Mouse (Mus musculus) heart, embryonic 13.5 days (tissue): ENCODE results near the gene Gbp3. TPM values are rescaled to one million over a fixed set of nuclear protein-coding genes. Genes with fewer than 3 reads are reported as not detected.
"Not testable (repeated sequence)": the region's sequence is repeated elsewhere in the genome, so short reads cannot be mapped to it uniquely, and the experiment has no call there.

ENCODE experiments used
- ATAC-seq: fragments of 200-750 bp; cut with Nextera tagmentation; 2 replicates; pipeline ENCODE4 v1.8.0; 2017; ENCODE audit warnings: moderate TSS enrichment; ENCODE audit not compliant: insufficient number of reproducible peaks, low FRiP score, low TSS enrichment; ENCODE audit errors: extremely low read depth
- H3K27ac ChIP-seq: fragments of 300-500 bp; sonication (generic); replicated peaks from 2 replicates; pipeline ENCODE4 v1.5.1; 2015; ENCODE audit warnings: moderate library complexity, mild to moderate bottlenecking, inconsistent platforms
- H3K27me3 ChIP-seq: fragments of 300-500 bp; sonication (generic); replicated peaks from 2 replicates; pipeline ENCODE4 v1.6.1; 2015; ENCODE audit warnings: mild to moderate bottlenecking, inconsistent platforms
- H3K36me3 ChIP-seq: fragments of 300-500 bp; sonication (generic); 2 replicates; pipeline ENCODE4 v1.6.1; 2015; ENCODE audit warnings: mild to moderate bottlenecking, inconsistent platforms
- H3K4me1 ChIP-seq: fragments of 300-500 bp; sonication (generic); 2 replicates; pipeline ENCODE4 v1.6.1; 2015; ENCODE audit warnings: inconsistent platforms
- H3K4me2 ChIP-seq: fragments of 300-500 bp; sonication (generic); 2 replicates; pipeline ENCODE4 v1.6.1; 2015; ENCODE audit warnings: inconsistent platforms, mild to moderate bottlenecking, moderate library complexity
- H3K4me3 ChIP-seq: fragments of 300-500 bp; sonication (generic); 2 replicates; pipeline ENCODE4 v1.5.1; 2015; ENCODE audit warnings: moderate library complexity, mild to moderate bottlenecking, inconsistent platforms
- H3K9ac ChIP-seq: fragments of 300-500 bp; sonication (generic); 2 replicates; pipeline ENCODE4 v1.6.1; 2015; ENCODE audit warnings: inconsistent platforms, mild to moderate bottlenecking, moderate library complexity
- H3K9me3 ChIP-seq: fragments of 300-500 bp; sonication (generic); 2 replicates; pipeline ENCODE4 v1.6.1; 2016; ENCODE audit warnings: inconsistent platforms
- WGBS: fragments of 180-500 bp; shearing (Covaris S2); methylation state at CpG from one replicate; pipeline ENCODE4 v1.1.7; 2015; ENCODE audit warnings: mixed read lengths; 5-methylcytosine and 5-hydroxymethylcytosine counted together
- polyA plus RNA-seq: library from polyadenylated mRNA; unstranded; fragments of >200 nt; fragmentation: Nextera tagmentation; extraction: Ambion mirVana; gene quantifications from 2 replicates; pipeline ENCODE4 v1.2.1, GENCODE M21; 2015

Gbp3 gene
- polyA plus RNA-seq, 1 experiment from 2014 or later: 2.2 TPM

GRCm38 (mm10) chr3:142554601-142555000 lies 5.2 kb upstream of the Gbp3 start:
- no peak overlapping the region for H3K9ac ChIP-seq
- WGBS: 59% methylated on average over 1 of the region's 1 CpGs
- no peak overlapping the region for H3K4me3 ChIP-seq
- H3K4me2 ChIP-seq: no peak overlapping the region
- ATAC-seq: no peak
- H3K36me3 ChIP-seq: no peaks in the 10 kb centered on the region
- no peak overlapping the region for H3K27ac ChIP-seq
- H3K9me3 ChIP-seq: no peaks in the 10 kb centered on the region
- peaks cover 2% of the 10 kb centered on the region; the same call in 1 of the 2 replicates for H3K4me1 ChIP-seq
- no peaks in the 10 kb centered on the region for H3K27me3 ChIP-seq

DNA sequence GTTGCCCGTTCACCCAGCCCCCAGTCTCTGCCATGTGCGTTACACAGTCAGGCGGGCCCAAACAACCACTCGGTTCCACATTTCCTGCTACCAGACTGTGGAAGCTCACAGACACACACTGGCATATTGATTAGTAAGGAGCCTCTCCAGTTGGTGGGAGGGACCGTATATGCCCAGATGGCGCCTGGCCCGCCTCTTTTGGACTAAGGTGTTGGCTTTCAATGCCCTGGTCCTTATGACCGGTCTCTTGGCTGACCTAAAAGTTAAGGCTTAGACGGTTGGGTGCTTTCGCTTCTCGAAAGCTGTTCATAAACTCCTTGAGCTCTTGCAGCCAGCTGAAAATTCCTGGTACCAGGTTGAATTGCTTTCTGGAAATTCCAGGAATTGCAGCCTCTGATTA lies 4.2 kb upstream of the Gbp3 start:
- ATAC-seq: no peak
- no peak overlapping the region for H3K4me3 ChIP-seq
- H3K9ac ChIP-seq: no peak overlapping the region
- 78% methylated on average over 11 of the region's 11 CpGs for WGBS
- H3K4me2 ChIP-seq: no peak overlapping the region
- no peaks in the 10 kb centered on the region for H3K27me3 ChIP-seq
- H3K36me3 ChIP-seq: no peaks in the 10 kb centered on the region
- H3K4me1 ChIP-seq: peaks cover 8% of the 10 kb centered on the region
- no peaks in the 10 kb centered on the region for H3K9me3 ChIP-seq
- H3K27ac ChIP-seq: no peak overlapping the region

DNA sequence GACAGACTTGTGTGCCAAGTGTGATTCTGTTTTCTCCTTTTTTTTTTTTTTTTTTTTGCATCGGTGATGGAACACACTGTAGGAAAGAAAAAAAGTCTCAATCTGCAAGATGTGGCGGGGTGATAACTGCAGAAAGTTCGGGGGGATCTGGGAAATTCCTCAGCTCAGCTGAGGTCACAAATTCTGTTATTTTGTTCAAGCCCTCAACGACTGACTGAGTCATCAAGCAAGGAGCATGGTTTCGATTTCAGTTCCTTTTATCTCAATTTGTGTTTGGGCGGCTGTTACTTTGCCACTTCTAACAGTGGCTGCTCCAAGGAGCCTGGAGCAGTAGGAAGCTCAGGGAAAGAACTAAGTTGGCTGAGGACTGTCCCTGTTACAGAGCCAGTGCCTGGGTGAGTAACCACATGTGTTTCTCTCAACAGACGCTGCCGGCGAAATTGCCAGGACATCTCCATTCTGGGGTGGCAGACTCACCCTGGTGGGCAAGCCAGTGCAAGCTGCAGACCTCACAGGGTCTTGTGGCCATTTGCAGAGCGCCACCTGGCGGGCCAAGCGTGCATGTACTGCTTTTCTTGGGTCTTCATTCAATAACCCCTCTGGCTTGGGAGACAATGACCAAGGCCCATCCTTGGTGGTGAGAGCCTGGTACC lies 596 bp downstream of the Gbp3 start:
- H3K4me1 ChIP-seq: peaks cover 8% of the 10 kb centered on the region
- peak overlapping the region; percentile 45 for H3K27ac ChIP-seq
- H3K4me3 ChIP-seq: peak overlapping the region; percentile 57
- no peaks in the 10 kb centered on the region for H3K36me3 ChIP-seq
- peak overlapping the region; percentile 71 for H3K4me2 ChIP-seq
- no peaks in the 10 kb centered on the region for H3K27me3 ChIP-seq
- no peaks in the 10 kb centered on the region for H3K9me3 ChIP-seq
- no peak for ATAC-seq
- 10% methylated on average over 12 of the region's 12 CpGs for WGBS
- peak overlapping the region; percentile 72 for H3K9ac ChIP-seq

DNA sequence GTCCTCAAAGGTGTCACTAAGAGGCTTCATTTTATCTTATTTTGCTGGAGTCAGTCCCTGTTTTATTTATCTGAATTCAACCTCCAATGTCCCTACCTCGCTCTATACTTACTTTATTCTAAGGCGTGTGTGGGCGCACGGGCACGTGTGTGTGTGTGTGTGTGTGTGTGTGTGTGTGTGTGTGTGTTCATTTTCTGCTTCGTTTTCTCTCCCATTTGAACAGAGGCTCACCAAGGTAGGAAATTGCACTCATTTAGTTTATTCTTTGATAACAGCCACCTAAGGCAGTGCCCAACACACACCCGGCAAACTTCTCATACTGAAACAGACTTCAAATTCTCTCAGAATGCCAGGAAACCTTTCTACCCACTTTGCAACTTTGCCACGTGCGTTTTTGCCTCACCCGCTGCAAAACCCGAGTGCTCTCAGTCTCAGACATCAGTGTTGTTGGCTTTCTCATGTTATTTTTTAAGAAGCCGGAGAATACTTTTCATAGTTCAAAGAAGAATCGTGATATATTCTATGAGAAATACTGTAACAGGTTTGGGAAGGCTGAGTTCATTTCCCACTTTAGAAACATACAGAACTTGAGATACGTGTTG lies 1.3 kb downstream of the Gbp3 start:
- Histone ChIP-seq H3K36me3 (no peaks in the 10 kb centered on the region), H3K4me2 (peak overlapping the region; percentile 71), H3K4me1 (peaks cover 8% of the 10 kb centered on the region), H3K9me3 (no peaks in the 10 kb centered on the region), H3K9ac (no peak overlapping the region), H3K27me3 (no peaks in the 10 kb centered on the region), H3K27ac (no peak overlapping the region), H3K4me3 (no peak overlapping the region)
- no peak for ATAC-seq
- 77% methylated on average over 14 of the region's 14 CpGs for WGBS

DNA sequence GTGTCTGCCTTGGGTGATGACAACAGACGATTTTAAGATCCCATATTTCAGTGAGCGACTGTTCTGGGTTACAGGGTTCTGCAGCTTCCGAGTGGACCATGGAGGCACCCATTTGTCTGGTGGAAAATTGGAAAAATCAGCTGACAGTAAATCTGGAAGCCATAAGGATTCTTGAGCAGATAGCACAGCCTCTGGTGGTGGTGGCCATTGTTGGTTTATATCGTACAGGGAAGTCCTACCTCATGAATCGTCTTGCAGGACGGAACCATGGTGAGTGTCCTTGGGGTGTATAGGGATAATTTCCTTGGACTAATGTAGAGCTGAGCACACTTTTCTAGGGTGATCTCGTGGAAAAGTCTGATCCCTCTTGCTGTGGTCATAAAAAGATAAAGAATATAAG lies 1.8 kb downstream of the Gbp3 start:
- H3K9me3 ChIP-seq: no peaks in the 10 kb centered on the region
- H3K4me2 ChIP-seq: no peak overlapping the region
- no peaks in the 10 kb centered on the region for H3K36me3 ChIP-seq
- H3K9ac ChIP-seq: no peak overlapping the region
- H3K27me3 ChIP-seq: no peaks in the 10 kb centered on the region
- peaks cover 8% of the 10 kb centered on the region for H3K4me1 ChIP-seq
- 67% methylated on average over 7 of the region's 7 CpGs for WGBS
- no peak overlapping the region for H3K4me3 ChIP-seq
- no peak for ATAC-seq
- no peak overlapping the region for H3K27ac ChIP-seq

DNA sequence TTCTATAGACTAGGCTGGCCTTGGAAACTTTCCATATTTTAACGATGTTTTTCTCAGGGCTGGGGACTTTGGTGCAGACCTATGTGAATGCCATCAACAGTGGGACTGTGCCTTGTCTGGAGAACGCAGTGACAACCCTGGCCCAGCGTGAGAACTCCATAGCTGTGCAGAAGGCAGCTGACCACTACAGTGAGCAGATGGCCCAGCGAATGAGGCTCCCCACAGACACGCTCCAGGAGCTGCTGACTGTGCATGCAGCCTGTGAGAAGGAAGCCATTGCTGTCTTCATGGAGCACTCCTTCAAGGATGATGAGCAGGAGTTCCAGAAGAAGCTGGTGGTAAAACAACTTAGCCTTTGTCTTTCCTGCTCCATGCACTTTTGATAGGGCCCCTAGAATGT lies 7.7 kb downstream of the Gbp3 start:
- not testable (repeated sequence) for H3K36me3 ChIP-seq, ATAC-seq, H3K4me3 ChIP-seq, H3K4me1 ChIP-seq, H3K27me3 ChIP-seq, H3K27ac ChIP-seq, H3K9ac ChIP-seq, H3K9me3 ChIP-seq, H3K4me2 ChIP-seq
- 45% methylated on average over 5 of the region's 5 CpGs for WGBS

DNA sequence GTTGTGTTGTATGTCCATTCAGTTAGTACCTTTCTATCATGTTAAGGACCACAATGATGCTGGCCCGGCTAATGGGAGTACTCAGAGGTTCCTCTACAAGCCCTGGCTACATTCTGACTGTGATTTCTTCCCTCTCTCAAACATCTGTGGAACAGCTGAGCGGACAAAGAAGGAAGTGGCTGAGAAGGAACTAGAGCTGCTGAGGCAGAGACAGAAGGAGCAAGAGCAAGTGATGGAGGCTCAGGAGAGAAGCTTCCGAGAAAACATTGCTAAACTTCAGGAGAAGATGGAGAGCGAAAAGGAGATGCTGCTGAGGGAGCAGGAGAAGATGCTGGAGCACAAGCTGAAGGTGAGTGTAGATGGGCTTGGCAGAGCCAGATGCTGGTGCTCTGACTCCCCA lies 10.9 kb downstream of the Gbp3 start:
- Histone ChIP-seq H3K4me2 (no peak overlapping the region), H3K27me3 (no peaks in the 10 kb centered on the region), H3K9ac (no peak overlapping the region), H3K36me3 (no peaks in the 10 kb centered on the region), H3K4me1 (no peaks in the 10 kb centered on the region), H3K4me3 (no peak overlapping the region), H3K27ac (no peak overlapping the region), H3K9me3 (no peaks in the 10 kb centered on the region)
- 85% methylated on average over 4 of the region's 4 CpGs for WGBS
- no peak for ATAC-seq

- H3K27ac ChIP-seq: no peak overlapping the region
- H3K4me2 ChIP-seq: no peak overlapping the region
- WGBS: 63% methylated on average over 3 of the region's 3 CpGs
- ATAC-seq: no peak
- H3K4me3 ChIP-seq: no peak overlapping the region
- no peaks in the 10 kb centered on the region for H3K9me3 ChIP-seq
- H3K9ac ChIP-seq: no peak overlapping the region
- no peaks in the 10 kb centered on the region for H3K4me1 ChIP-seq
- H3K36me3 ChIP-seq: no peaks in the 10 kb centered on the region
- no peaks in the 10 kb centered on the region for H3K27me3 ChIP-seq
These were observed 17.3 kb downstream of the Gbp3 start for GRCm38 (mm10) chr3:142577108-142577507.

DNA sequence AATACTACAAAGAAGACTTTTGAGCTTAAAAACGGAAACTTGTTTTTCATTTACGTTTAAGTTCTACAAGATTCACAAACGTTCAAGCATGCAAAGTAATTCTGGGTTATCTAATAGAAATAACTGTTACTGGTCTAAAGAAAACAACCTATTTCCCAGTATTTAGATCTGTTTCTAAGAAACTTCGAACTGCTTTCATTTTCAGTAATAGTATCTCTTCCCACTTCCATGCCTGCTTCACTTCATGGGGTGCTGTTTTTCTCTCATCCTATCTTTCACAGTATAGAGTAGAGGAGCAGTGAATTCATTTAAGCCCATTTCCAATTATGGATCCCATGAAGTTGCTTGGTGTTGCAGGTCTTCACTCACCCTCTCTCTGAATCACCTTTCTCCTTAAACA lies 18.5 kb downstream of the Gbp3 start:
- H3K4me1 ChIP-seq: no peaks in the 10 kb centered on the region
- no peaks in the 10 kb centered on the region for H3K36me3 ChIP-seq
- no peaks in the 10 kb centered on the region for H3K27me3 ChIP-seq
- no peaks in the 10 kb centered on the region for H3K9me3 ChIP-seq
- ATAC-seq: no peak
- no peak overlapping the region for H3K4me2 ChIP-seq
- WGBS: 74% methylated on average over 4 of the region's 4 CpGs
- H3K9ac ChIP-seq: no peak overlapping the region
- no peak overlapping the region for H3K4me3 ChIP-seq
- no peak overlapping the region for H3K27ac ChIP-seq

DNA sequence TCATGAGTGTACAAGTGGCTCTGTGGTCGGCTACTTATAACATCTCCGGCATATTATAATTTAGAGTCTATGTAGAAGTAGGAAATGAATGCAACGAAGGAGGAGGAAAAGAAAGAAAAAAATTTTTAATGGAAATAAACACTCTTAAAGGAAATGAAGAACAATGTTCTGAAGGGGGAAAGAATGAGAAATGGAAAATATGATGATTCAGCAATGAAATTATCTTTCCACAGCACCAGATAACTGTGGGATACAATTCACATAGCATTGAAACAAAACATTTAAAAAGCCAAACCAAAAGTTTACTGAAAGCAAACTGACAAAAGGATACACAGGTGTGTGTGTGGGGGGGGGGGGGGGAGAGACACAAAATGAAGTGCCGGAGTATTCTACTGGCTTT lies 23.2 kb downstream of the Gbp3 start:
- Histone ChIP-seq H3K4me2 (no peak overlapping the region), H3K36me3 (no peaks in the 10 kb centered on the region), H3K4me1 (no peaks in the 10 kb centered on the region), H3K27ac (no peak overlapping the region), H3K9me3 (no peaks in the 10 kb centered on the region), H3K9ac (no peak overlapping the region), H3K4me3 (no peak overlapping the region), H3K27me3 (no peaks in the 10 kb centered on the region)
- WGBS: 72% methylated on average over 4 of the region's 4 CpGs
- no peak for ATAC-seq

- no peaks in the 10 kb centered on the region for H3K27me3 ChIP-seq
- no peaks in the 10 kb centered on the region for H3K9me3 ChIP-seq
- H3K27ac ChIP-seq: no peak overlapping the region
- ATAC-seq: no peak
- no peaks in the 10 kb centered on the region for H3K4me1 ChIP-seq
- no peak overlapping the region for H3K4me3 ChIP-seq
- H3K9ac ChIP-seq: no peak overlapping the region
- H3K4me2 ChIP-seq: no peak overlapping the region
- no peaks in the 10 kb centered on the region for H3K36me3 ChIP-seq
These were observed 27.6 kb downstream of the Gbp3 start for GRCm38 (mm10) chr3:142587386-142587785.

- WGBS: 64% methylated on average over 2 of the region's 2 CpGs
- no peak overlapping the region for H3K4me3 ChIP-seq
- H3K36me3 ChIP-seq: no peaks in the 10 kb centered on the region
- ATAC-seq: no peak
- H3K27me3 ChIP-seq: no peaks in the 10 kb centered on the region
- H3K9me3 ChIP-seq: no peaks in the 10 kb centered on the region
- no peak overlapping the region for H3K9ac ChIP-seq
- no peak overlapping the region for H3K4me2 ChIP-seq
- H3K27ac ChIP-seq: no peak overlapping the region
- no peaks in the 10 kb centered on the region for H3K4me1 ChIP-seq
These were observed 29.1 kb downstream of the Gbp3 start for GRCm38 (mm10) chr3:142588888-142589287.
